Mouse (Mus musculus) neural tube, embryonic 12.5 days (tissue): ENCODE results near the gene Adh6b. TPM values are rescaled to one million over a fixed set of nuclear protein-coding genes. Genes with fewer than 3 reads are reported as not detected.

Experiments
- ATAC-seq: fragments of 200-750 bp; cut with Nextera tagmentation; 2 replicates; pipeline ENCODE4 v1.8.0; 2017; ENCODE audit warnings: low read depth, mild to moderate bottlenecking, moderate TSS enrichment, moderate library complexity; ENCODE audit not compliant: low FRiP score
- H3K27ac ChIP-seq: fragments of 300-500 bp; sonication (generic); 2 replicates; pipeline ENCODE4 v1.5.1; 2016
- H3K27me3 ChIP-seq: fragments of 300-500 bp; sonication (generic); replicated peaks from 2 replicates; pipeline ENCODE4 v1.6.1; 2016; ENCODE audit warnings: mild to moderate bottlenecking
- H3K36me3 ChIP-seq: fragments of 300-500 bp; sonication (generic); 2 replicates; pipeline ENCODE4 v1.6.1; 2016; ENCODE audit warnings: mild to moderate bottlenecking
- H3K4me1 ChIP-seq: fragments of 300-500 bp; sonication (generic); 2 replicates; pipeline ENCODE4 v1.6.1; 2016
- H3K4me2 ChIP-seq: fragments of 300-500 bp; sonication (generic); replicated peaks from 2 replicates; pipeline ENCODE4 v1.6.1; 2016; ENCODE audit warnings: mild to moderate bottlenecking
- H3K4me3 ChIP-seq: fragments of 300-500 bp; sonication (generic); 2 replicates; pipeline ENCODE4 v1.5.1; 2016
- H3K9ac ChIP-seq: fragments of 300-500 bp; sonication (generic); 2 replicates; pipeline ENCODE4 v1.6.1; 2016; ENCODE audit warnings: mild to moderate bottlenecking
- H3K9me3 ChIP-seq: fragments of 300-500 bp; sonication (generic); 2 replicates; pipeline ENCODE4 v1.6.1; 2016; ENCODE audit warnings: mild to moderate bottlenecking
- WGBS: fragments of 180-500 bp; shearing (Covaris S2); methylation state at CpG from one replicate; pipeline ENCODE4 v1.1.7; 2016; 5-methylcytosine and 5-hydroxymethylcytosine counted together
- polyA plus RNA-seq: library from polyadenylated mRNA; unstranded; fragments of >200 nt; fragmentation: Nextera tagmentation; extraction: Ambion mirVana; gene quantifications from 2 replicates; pipeline ENCODE4 v1.2.1, GENCODE M21; 2016

Gene Adh6b
- polyA plus RNA-seq, 1 experiment from 2014 or later = 0.72 TPM

DNA sequence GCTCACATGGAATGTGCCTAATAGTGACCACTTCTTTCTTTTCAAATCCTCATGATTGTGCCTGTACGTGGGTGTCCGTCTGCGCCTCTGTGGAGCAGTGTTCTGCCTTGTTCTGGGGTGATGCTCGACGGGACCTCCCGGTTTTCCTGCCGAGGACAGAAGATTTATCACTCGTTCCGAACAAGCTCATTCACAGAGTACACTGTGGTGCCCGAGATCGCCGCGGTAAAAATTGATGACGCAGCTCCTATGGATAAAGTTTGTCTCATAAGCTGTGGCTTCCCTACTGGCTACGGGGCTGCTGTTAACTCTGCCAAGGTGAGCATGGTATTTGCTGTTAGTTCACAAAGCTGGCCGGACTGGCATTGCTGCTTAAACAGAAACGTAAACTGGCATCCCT, 16.6 kb upstream of the Adh6b start:
- WGBS = 82% methylated on average over 17 of the region's 17 CpGs
- no peaks in the 10 kb centered on the region for H3K36me3 ChIP-seq
- no peaks in the 10 kb centered on the region for H3K27me3 ChIP-seq
- no peak overlapping the region for H3K4me2 ChIP-seq
- H3K4me1 ChIP-seq = no peaks in the 10 kb centered on the region
- no peak for ATAC-seq
- no peaks in the 10 kb centered on the region; the same call in 1 of the 2 replicates for H3K9me3 ChIP-seq
- H3K9ac ChIP-seq = no peak overlapping the region
- H3K27ac ChIP-seq = no peak overlapping the region
- H3K4me3 ChIP-seq = no peak overlapping the region

DNA sequence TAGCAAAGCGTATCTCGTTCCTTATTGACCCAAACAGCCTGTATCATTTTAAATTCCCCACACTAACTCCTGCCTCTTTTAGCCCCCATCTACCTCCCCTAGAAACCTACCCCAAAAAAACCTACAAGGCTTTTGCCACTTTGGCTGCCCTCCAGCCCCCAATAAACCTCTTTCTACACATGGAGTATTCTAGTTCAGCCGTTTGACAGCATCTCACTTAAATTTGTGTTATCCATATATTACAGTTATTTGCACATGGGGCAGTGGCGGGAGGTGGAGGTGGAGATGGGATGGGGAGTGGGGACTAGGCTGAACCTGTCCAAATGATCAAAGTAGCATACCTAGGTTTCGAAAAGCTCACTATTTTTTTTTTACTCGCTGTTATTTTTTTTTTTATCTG, 16.1 kb upstream of the Adh6b start:
- H3K4me2 ChIP-seq = no peak overlapping the region
- no peak overlapping the region for H3K9ac ChIP-seq
- no peaks in the 10 kb centered on the region for H3K4me1 ChIP-seq
- ATAC-seq = no peak
- no peaks in the 10 kb centered on the region for H3K27me3 ChIP-seq
- H3K36me3 ChIP-seq = no peaks in the 10 kb centered on the region
- 87% methylated on average over 6 of the region's 6 CpGs for WGBS
- H3K4me3 ChIP-seq = no peak overlapping the region
- H3K9me3 ChIP-seq = no peaks in the 10 kb centered on the region; the same call in 1 of the 2 replicates
- H3K27ac ChIP-seq = no peak overlapping the region

DNA sequence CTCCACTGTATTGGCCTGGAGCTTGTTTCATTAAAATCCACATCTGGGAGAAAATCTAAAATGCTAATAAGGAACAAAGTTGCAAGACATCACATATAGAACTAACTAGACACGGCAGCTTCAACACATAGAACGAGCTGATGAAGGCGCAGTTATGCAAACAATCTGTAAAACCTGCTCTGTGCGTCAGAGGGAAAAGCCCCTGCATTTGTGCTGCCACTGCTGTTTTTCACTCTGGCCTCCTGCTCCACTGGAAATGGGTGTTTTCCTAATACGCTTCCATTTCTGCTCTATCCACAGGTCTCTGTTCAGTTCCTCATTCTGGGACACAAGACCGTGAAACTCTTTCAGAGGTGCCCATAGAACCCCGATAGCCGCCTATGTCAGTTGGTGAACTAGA, 7.7 kb upstream of the Adh6b start:
- Histone ChIP-seq H3K27me3 (no peaks in the 10 kb centered on the region), H3K9me3 (no peaks in the 10 kb centered on the region), H3K36me3 (no peaks in the 10 kb centered on the region), H3K27ac (no peak overlapping the region), H3K4me1 (no peaks in the 10 kb centered on the region), H3K4me2 (no peak overlapping the region), H3K4me3 (no peak overlapping the region), H3K9ac (no peak overlapping the region)
- 90% methylated on average over 8 of the region's 8 CpGs for WGBS
- ATAC-seq = no peak

DNA sequence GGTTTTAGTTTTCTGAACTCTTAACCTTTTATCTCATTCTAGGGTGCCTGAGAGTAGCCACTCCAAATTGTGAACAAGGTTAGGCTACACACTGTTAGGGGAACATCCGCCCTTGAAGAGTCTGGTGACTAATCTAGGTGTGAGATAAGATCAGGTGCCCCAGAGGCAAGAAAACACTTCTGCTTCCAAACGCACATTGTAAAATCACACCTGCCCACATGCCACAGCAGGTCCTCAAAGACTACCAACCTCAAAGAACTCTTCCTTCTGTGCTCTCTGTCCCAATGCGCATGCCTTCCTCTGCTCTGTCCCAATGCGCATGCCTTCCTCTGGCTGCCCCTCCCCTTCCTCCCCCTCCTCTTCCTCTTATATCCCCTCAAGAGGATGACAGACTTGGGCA, 7.3 kb upstream of the Adh6b start:
- Histone ChIP-seq H3K4me1 (no peaks in the 10 kb centered on the region), H3K4me3 (no peak overlapping the region), H3K9ac (no peak overlapping the region), H3K4me2 (no peak overlapping the region), H3K27me3 (no peaks in the 10 kb centered on the region), H3K27ac (no peak overlapping the region), H3K9me3 (no peaks in the 10 kb centered on the region), H3K36me3 (no peaks in the 10 kb centered on the region)
- no peak for ATAC-seq
- 82% methylated on average over 4 of the region's 4 CpGs for WGBS

DNA sequence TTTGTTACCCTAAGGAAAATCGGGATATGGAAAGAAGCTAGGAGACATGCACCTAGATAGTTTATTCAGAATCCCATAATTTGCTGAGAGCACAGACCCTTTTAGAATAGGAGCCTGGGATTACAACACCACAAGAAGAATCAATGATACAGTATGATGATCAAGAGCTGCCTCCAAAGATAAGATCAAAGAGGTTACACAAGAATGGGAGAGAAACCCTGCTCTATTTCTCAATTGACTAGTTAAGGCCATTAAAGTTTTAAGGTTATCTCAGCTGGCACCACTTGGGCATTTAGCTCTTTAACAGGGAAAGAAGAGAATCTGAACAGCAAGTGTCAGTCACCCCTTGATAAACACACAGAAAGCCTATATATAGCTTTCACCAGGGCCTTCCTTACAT, 6.0 kb upstream of the Adh6b start:
- H3K4me1 ChIP-seq = no peaks in the 10 kb centered on the region
- H3K4me3 ChIP-seq = no peak overlapping the region
- H3K4me2 ChIP-seq = no peak overlapping the region
- H3K9me3 ChIP-seq = no peaks in the 10 kb centered on the region
- no peaks in the 10 kb centered on the region for H3K36me3 ChIP-seq
- no peaks in the 10 kb centered on the region for H3K27me3 ChIP-seq
- H3K27ac ChIP-seq = no peak overlapping the region
- WGBS = 100% methylated on average over 1 of the region's 1 CpGs
- no peak for ATAC-seq
- no peak overlapping the region for H3K9ac ChIP-seq

DNA sequence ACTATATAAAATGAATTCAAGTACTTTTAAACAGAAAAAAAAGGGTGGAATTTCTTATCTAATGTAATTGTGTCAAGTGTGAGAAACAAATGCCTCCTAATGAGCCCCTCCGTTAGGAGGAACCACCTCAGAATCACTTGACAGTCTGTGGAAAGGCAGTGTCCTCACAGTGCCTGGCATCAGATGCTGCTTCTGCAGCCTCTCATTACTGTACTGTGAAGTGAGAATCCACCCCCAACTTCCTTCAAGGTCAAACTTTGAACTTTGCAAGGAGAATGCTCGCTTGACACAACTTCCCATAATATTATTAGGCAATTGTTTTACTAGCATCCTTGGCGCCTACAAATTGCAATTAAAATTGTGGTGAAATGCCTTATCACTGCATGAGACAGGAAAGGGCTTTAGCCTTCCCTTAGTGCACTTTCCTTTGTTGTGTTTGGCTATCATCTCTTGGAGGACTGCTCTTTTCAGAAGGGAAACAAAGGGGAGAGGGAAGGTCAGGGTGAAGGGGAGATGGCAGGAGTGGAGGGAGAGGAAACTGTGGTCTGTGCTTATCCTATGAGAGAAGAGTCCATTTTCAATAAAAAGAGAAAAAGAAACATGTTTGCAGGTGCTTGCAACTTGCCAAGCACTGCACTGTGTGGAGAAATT, 5.3 kb upstream of the Adh6b start:
- WGBS = 65% methylated on average over 3 of the region's 3 CpGs
- H3K36me3 ChIP-seq = no peaks in the 10 kb centered on the region
- ATAC-seq = no peak

DNA sequence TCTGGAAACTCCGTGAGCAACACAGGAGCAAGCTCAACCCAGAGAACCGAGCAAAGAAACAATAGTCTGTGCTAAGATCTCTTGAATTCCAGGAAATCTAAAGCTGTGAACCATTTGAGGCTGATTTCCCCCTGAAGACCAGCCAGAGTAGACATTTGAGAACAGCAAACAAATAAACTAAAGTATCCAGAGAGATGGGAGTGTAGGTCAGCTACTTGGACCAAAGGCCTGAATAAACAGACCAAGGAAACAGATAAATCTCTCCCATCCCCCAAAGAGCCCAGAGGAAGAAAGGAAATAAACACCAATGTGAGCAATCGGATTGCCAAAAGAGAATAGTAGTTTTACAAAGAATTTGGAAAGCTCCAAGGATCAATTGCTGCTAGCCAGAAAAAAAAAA, 5.5 kb downstream of the Adh6b start:
- Histone ChIP-seq H3K9me3 (no peaks in the 10 kb centered on the region), H3K4me3 (no peak overlapping the region), H3K36me3 (no peaks in the 10 kb centered on the region), H3K4me1 (no peaks in the 10 kb centered on the region), H3K9ac (no peak overlapping the region), H3K27ac (no peak overlapping the region), H3K4me2 (no peak overlapping the region), H3K27me3 (no peaks in the 10 kb centered on the region)
- no peak for ATAC-seq
- whole genome bisulfite sequencing = 65% methylated on average over 3 of the region's 3 CpGs

More for the DNA sequence above, 5.3 kb upstream of the Adh6b start:
- no peak overlapping the region for H3K4me2 ChIP-seq
- no peak overlapping the region for H3K27ac ChIP-seq
- no peak overlapping the region for H3K9ac ChIP-seq
- no peaks in the 10 kb centered on the region for H3K9me3 ChIP-seq
- H3K27me3 ChIP-seq = no peaks in the 10 kb centered on the region
- no peak overlapping the region for H3K4me3 ChIP-seq
- H3K4me1 ChIP-seq = no peaks in the 10 kb centered on the region

DNA sequence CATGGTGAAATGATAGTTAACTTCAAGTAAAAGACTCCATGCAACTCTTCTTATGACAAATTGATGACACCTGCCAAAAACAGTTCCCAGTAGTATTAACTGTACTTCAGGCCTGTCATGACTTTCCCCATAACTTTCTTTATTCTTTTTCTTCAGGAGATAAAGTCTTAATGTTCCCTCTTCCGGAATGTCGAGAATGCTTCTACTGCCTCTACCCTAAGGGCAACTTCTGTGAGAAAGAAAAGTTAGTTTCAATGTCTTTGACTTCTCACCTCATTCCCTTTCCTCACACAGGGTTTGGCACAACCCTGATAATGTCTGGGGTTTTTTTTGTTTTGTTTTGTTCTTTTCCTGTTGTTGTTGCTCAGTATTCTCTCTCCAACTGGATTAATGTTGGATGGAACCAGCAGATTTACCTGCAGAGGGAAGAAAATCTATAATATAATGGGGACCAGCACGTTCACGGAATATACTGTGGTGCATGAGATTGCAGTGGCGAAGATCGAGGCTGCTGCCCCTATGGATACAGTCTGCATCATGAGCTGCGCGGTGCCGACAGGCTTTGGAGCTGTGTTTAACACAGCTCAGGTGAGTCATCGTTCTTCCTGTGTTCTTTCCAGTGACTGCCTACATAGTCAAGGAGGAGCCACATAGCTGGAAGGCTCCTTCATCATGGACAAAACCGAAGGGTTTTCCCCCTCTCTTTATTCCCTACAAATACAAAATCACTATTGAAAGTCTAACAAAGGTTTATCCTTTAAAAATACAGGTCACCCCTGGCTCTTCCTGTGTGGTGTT, 10.6 kb downstream of the Adh6b start:
- ATAC-seq = no peak
- Histone ChIP-seq H3K4me3 (no peak overlapping the region), H3K9me3 (no peaks in the 10 kb centered on the region), H3K4me1 (no peaks in the 10 kb centered on the region), H3K9ac (no peak overlapping the region), H3K27me3 (no peaks in the 10 kb centered on the region), H3K36me3 (no peaks in the 10 kb centered on the region), H3K4me2 (no peak overlapping the region), H3K27ac (no peak overlapping the region)
- WGBS = 96% methylated on average over 11 of the region's 11 CpGs

DNA sequence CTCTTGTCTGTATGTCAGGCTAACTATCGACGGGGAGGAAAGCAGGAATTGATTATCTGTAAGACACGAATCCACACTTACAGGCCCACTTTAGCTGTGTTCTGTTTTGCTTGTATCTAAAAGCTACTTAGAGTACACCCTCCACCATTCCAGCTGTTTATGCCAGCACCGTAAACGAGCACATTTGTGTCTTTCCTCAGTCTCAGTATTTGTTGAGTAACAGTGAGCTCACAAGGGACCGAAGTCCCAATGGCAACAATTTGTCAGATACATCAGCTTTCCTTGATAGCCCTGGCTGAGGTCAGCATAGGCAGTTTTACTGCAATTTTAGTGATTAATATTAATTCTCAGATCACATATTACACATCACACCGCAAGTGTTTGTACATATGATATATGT, 17.3 kb downstream of the Adh6b start:
- Histone ChIP-seq H3K27me3 (no peaks in the 10 kb centered on the region), H3K4me1 (no peaks in the 10 kb centered on the region), H3K9ac (no peak overlapping the region), H3K27ac (no peak overlapping the region), H3K36me3 (no peaks in the 10 kb centered on the region), H3K9me3 (no peaks in the 10 kb centered on the region), H3K4me2 (no peak overlapping the region), H3K4me3 (no peak overlapping the region)
- WGBS = 87% methylated on average over 7 of the region's 7 CpGs
- no peak for ATAC-seq

DNA sequence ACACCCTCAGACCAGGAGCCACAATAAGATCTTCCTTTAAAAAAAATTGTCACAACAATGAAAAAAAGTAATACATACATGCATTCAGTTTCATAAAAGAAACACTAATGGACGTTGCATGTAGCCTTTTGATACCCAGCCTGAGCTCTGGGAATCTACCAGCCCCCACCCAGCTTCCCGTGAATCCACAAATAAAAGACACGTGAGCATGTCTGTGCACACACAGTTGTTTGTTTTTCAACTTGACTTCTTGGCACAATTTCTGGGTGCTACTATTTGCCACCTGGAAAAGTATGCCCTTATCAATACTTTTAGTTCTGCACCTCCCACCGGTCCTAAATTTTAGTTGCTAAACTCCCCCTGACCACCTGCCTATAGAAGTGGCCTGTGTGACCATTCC, 19.1 kb downstream of the Adh6b start:
- WGBS = 86% methylated on average over 4 of the region's 4 CpGs
- H3K9ac ChIP-seq = no peak overlapping the region

DNA sequence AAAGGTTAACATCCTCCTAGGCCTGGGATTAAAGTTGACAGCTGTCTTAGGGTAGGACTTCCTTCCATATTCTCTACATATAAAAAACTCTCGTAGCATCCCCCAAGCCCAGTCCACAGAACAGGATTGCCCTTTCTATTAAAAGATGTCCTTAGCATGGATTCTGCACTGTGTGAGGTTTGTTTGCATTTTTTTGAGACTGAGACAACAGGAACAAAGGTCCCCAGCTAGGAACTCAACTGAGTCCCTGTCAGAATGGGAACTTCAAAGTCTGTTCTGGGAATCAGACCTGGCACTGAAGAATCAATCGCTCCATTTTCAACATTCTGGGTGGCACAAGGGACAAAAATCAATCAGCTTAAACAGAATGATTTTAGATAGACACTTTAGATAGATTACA, 21.3 kb downstream of the Adh6b start:
- H3K4me1 ChIP-seq = no peaks in the 10 kb centered on the region
- no peak overlapping the region for H3K4me3 ChIP-seq
- H3K36me3 ChIP-seq = no peaks in the 10 kb centered on the region
- no peak for ATAC-seq
- H3K27ac ChIP-seq = no peak overlapping the region
- no peak overlapping the region for H3K4me2 ChIP-seq
- 84% methylated on average over 2 of the region's 2 CpGs for WGBS
- H3K27me3 ChIP-seq = no peaks in the 10 kb centered on the region
- H3K9ac ChIP-seq = no peak overlapping the region
- H3K9me3 ChIP-seq = no peaks in the 10 kb centered on the region

More for the DNA sequence above, 19.1 kb downstream of the Adh6b start:
- Histone ChIP-seq H3K36me3 (no peaks in the 10 kb centered on the region), H3K4me3 (no peak overlapping the region), H3K27ac (no peak overlapping the region), H3K9me3 (no peaks in the 10 kb centered on the region), H3K4me2 (no peak overlapping the region), H3K4me1 (no peaks in the 10 kb centered on the region), H3K27me3 (no peaks in the 10 kb centered on the region)
- ATAC-seq = no peak

DNA sequence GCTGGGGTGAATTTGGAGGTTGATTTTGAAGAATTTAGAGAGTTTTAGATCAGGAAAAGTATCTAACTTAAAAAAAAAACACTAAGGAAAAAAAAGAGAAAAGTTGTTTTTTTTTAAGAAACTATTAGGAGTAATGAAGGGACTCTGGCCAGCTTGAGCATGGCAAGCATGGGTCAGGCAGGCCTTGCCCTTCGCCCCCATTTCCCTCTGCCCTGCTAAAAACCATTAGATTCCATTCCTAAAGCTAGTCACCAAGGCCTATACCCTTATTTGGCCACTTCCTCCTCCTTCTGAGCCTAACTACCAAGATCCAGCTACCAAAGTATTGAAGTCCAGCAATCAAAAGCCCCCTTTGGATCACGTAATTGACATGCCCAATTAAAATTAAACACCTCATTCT, 24.6 kb downstream of the Adh6b start:
- ATAC-seq = no peak

DNA sequence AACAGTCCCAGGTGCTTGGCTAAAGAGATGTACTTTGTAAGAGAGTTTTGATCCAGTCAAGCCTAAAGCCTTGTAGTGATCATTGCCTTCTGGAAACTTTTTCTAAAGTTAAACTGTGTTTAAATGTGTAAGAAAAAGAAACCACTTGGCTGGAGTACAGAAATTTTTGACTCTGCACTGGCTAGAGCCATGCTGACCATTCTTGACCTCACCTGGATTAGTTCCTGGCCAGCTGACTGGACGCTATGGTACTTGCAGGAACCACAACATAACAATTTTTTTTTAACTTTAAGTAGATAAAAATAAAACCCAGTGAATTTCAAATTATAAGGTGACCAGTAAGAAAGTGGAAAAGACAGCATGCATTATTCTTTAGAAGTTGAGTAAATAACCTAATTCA, 28.0 kb downstream of the Adh6b start:
- no peak overlapping the region for H3K4me2 ChIP-seq
- no peak for ATAC-seq
- no peaks in the 10 kb centered on the region for H3K4me1 ChIP-seq
- H3K9me3 ChIP-seq = no peaks in the 10 kb centered on the region
- H3K27ac ChIP-seq = no peak overlapping the region
- no peaks in the 10 kb centered on the region for H3K36me3 ChIP-seq
- H3K9ac ChIP-seq = no peak overlapping the region
- no peak overlapping the region for H3K4me3 ChIP-seq
- H3K27me3 ChIP-seq = no peaks in the 10 kb centered on the region
- 96% methylated on average over 1 of the region's 1 CpGs for WGBS

More for the DNA sequence above, 24.6 kb downstream of the Adh6b start:
- H3K4me2 ChIP-seq = no peak overlapping the region
- 89% methylated on average over 2 of the region's 2 CpGs for WGBS
- H3K27me3 ChIP-seq = no peaks in the 10 kb centered on the region
- no peak overlapping the region for H3K4me3 ChIP-seq
- H3K36me3 ChIP-seq = no peaks in the 10 kb centered on the region
- H3K9me3 ChIP-seq = no peaks in the 10 kb centered on the region
- no peak overlapping the region for H3K27ac ChIP-seq
- no peak overlapping the region for H3K9ac ChIP-seq
- H3K4me1 ChIP-seq = no peaks in the 10 kb centered on the region
